Mouse (Mus musculus): Measurements from ENCODE around the gene Poll. TPM values are rescaled to one million over a fixed set of nuclear protein-coding genes. Genes with fewer than 3 reads are reported as not detected.

Poll gene
- polyA plus RNA-seq (2016; fragmentation: Nextera tagmentation; extraction: Ambion mirVana), result 18.1 and 18.2 TPM in 2 replicates

- H3K27me3 ChIP-seq, result peaks cover 15% of the 10 kb centered on the region
- peak within 1 kb of the TSS; percentile 83 for H3K4me3 ChIP-seq (replicated peaks)
- no peaks in the 10 kb centered on the region for H3K9me3 ChIP-seq
- peak within 1 kb of the TSS; percentile 57 for H3K27ac ChIP-seq
- peaks cover 15% of the 10 kb centered on the region for H3K36me3 ChIP-seq (replicated peaks)
- ATAC-seq (ENCODE audit: low FRiP score), result peak; percentile 86
- under 1% methylated on average over 35 of the region's 35 CpGs for WGBS
- peak within 1 kb of the TSS; percentile 77 for H3K9ac ChIP-seq
- peak within 1 kb of the TSS; percentile 93 for H3K4me2 ChIP-seq
- H3K4me1 ChIP-seq, result peaks cover 17% of the 10 kb centered on the region
These were observed at the start of gene Poll, which contains the start of gene Gm17018 for GRCm38 (mm10) chr19:45560153-45560890. Gene Poll (minus strand): TSS chr19:45560531. Gene Gm17018 (plus strand): TSS chr19:45560615.

- Histone ChIP-seq H3K36me3 (replicated peaks) (no peaks in the 10 kb centered on the region), H3K9me3 (no peaks in the 10 kb centered on the region), H3K27ac (no peak overlapping the region), H3K9ac (no peak overlapping the region; the same call in 1 of the 2 replicates), H3K4me2 (no peak overlapping the region), H3K4me3 (replicated peaks) (no peak overlapping the region), H3K4me1 (peaks cover 21% of the 10 kb centered on the region), H3K27me3 (peaks cover 90% of the 10 kb centered on the region)
- ATAC-seq (ENCODE audit: low FRiP score), result no peak
- WGBS, result 82% methylated on average over 13 of the region's 13 CpGs
These were observed 48.5 kb upstream of the Poll start for GRCm38 (mm10) chr19:45608648-45609339.

GRCm38 (mm10) chr19:45607479-45607878 lies 47.1 kb upstream of the Poll start:
- Histone ChIP-seq H3K36me3 (replicated peaks) (no peaks in the 10 kb centered on the region), H3K9me3 (no peaks in the 10 kb centered on the region), H3K27me3 (peaks cover 90% of the 10 kb centered on the region), H3K4me3 (replicated peaks) (no peak overlapping the region), H3K27ac (peak overlapping the region; percentile 51; the same call in 1 of the 2 replicates), H3K4me1 (peaks cover 21% of the 10 kb centered on the region), H3K9ac (no peak overlapping the region), H3K4me2 (peak overlapping the region; percentile 13; the same call in 1 of the 2 replicates)
- ATAC-seq (ENCODE audit: low FRiP score), result peak; percentile 86
- WGBS, result 6% methylated on average over 7 of the region's 7 CpGs

GRCm38 (mm10) chr19:45606701-45607100 lies 46.4 kb upstream of the Poll start:
- H3K27ac ChIP-seq, result peak overlapping the region; percentile 51; the same call in 1 of the 2 replicates
- H3K9ac ChIP-seq, result no peak overlapping the region
- H3K36me3 ChIP-seq (replicated peaks), result peaks cover 5% of the 10 kb centered on the region; the same call in 1 of the 2 replicates
- ATAC-seq (ENCODE audit: low FRiP score), result no peak
- no peak overlapping the region for H3K4me2 ChIP-seq
- H3K9me3 ChIP-seq, result no peaks in the 10 kb centered on the region
- H3K4me1 ChIP-seq, result peaks cover 21% of the 10 kb centered on the region
- WGBS, result 58% methylated on average over 4 of the region's 4 CpGs
- H3K27me3 ChIP-seq, result peaks cover 90% of the 10 kb centered on the region
- no peak overlapping the region for H3K4me3 ChIP-seq (replicated peaks)

GRCm38 (mm10) chr19:45602606-45603005 lies 42.3 kb upstream of the Poll start:
- H3K27ac ChIP-seq, result no peak overlapping the region

GRCm38 (mm10) chr19:45597106-45597505 lies 36.8 kb upstream of the Poll start:
- H3K27me3 ChIP-seq, result peaks cover 98% of the 10 kb centered on the region

More at GRCm38 (mm10) chr19:45602606-45603005, 42.3 kb upstream of the Poll start:
- Histone ChIP-seq H3K27me3 (peaks cover 94% of the 10 kb centered on the region), H3K36me3 (replicated peaks) (peaks cover 5% of the 10 kb centered on the region; the same call in 1 of the 2 replicates), H3K4me1 (peaks cover 13% of the 10 kb centered on the region), H3K4me2 (no peak overlapping the region), H3K9ac (no peak overlapping the region), H3K9me3 (no peaks in the 10 kb centered on the region), H3K4me3 (replicated peaks) (no peak overlapping the region)
- no peak for ATAC-seq (ENCODE audit: low FRiP score)
- WGBS, result 89% methylated on average over 5 of the region's 5 CpGs

GRCm38 (mm10) chr19:45596434-45596833 lies 36.1 kb upstream of the Poll start:
- Histone ChIP-seq H3K4me3 (replicated peaks) (no peak overlapping the region), H3K4me2 (no peak overlapping the region), H3K9me3 (no peaks in the 10 kb centered on the region), H3K27ac (no peak overlapping the region), H3K36me3 (replicated peaks) (no peaks in the 10 kb centered on the region), H3K27me3 (peaks cover 98% of the 10 kb centered on the region), H3K9ac (no peak overlapping the region), H3K4me1 (peaks cover 15% of the 10 kb centered on the region)
- 37% methylated on average over 6 of the region's 6 CpGs for WGBS
- ATAC-seq (ENCODE audit: low FRiP score), result peak; percentile 67

More at GRCm38 (mm10) chr19:45597106-45597505, 36.8 kb upstream of the Poll start:
- H3K27ac ChIP-seq, result no peak overlapping the region
- 66% methylated on average over 4 of the region's 4 CpGs for WGBS
- H3K4me1 ChIP-seq, result peaks cover 15% of the 10 kb centered on the region
- H3K9me3 ChIP-seq, result no peaks in the 10 kb centered on the region
- peaks cover 4% of the 10 kb centered on the region; the same call in 1 of the 2 replicates for H3K36me3 ChIP-seq (replicated peaks)
- no peak overlapping the region for H3K4me3 ChIP-seq (replicated peaks)
- H3K9ac ChIP-seq, result no peak overlapping the region
- H3K4me2 ChIP-seq, result no peak overlapping the region
- no peak for ATAC-seq (ENCODE audit: low FRiP score)

GRCm38 (mm10) chr19:45596019-45596418 lies 35.7 kb upstream of the Poll start:
- 8% methylated on average over 7 of the region's 7 CpGs for WGBS
- H3K27me3 ChIP-seq, result peaks cover 98% of the 10 kb centered on the region
- no peak overlapping the region for H3K4me3 ChIP-seq (replicated peaks)
- no peaks in the 10 kb centered on the region for H3K36me3 ChIP-seq (replicated peaks)
- peak; percentile 90 for ATAC-seq (ENCODE audit: low FRiP score)
- no peaks in the 10 kb centered on the region for H3K9me3 ChIP-seq
- no peak overlapping the region for H3K4me2 ChIP-seq
- H3K4me1 ChIP-seq, result peaks cover 15% of the 10 kb centered on the region
- H3K27ac ChIP-seq, result no peak overlapping the region
- no peak overlapping the region for H3K9ac ChIP-seq

GRCm38 (mm10) chr19:45595481-45595880 lies 35.1 kb upstream of the Poll start:
- Histone ChIP-seq H3K9me3 (no peaks in the 10 kb centered on the region), H3K9ac (no peak overlapping the region), H3K27ac (no peak overlapping the region), H3K36me3 (replicated peaks) (no peaks in the 10 kb centered on the region), H3K4me2 (no peak overlapping the region), H3K4me1 (peaks cover 15% of the 10 kb centered on the region), H3K4me3 (replicated peaks) (no peak overlapping the region), H3K27me3 (peaks cover 98% of the 10 kb centered on the region)
- WGBS, result 89% methylated on average over 6 of the region's 6 CpGs
- ATAC-seq (ENCODE audit: low FRiP score), result no peak

- Histone ChIP-seq H3K9ac (no peak overlapping the region), H3K36me3 (replicated peaks) (no peaks in the 10 kb centered on the region), H3K9me3 (no peaks in the 10 kb centered on the region), H3K4me2 (no peak overlapping the region), H3K4me3 (replicated peaks) (no peak overlapping the region), H3K4me1 (peaks cover 15% of the 10 kb centered on the region), H3K27me3 (peaks cover 94% of the 10 kb centered on the region), H3K27ac (no peak overlapping the region)
- WGBS, result 95% methylated on average over 7 of the region's 7 CpGs
- ATAC-seq (ENCODE audit: low FRiP score), result no peak
These were observed 33.7 kb upstream of the Poll start for GRCm38 (mm10) chr19:45594079-45594478.

GRCm38 (mm10) chr19:45592916-45593315 lies 32.6 kb upstream of the Poll start:
- no peaks in the 10 kb centered on the region for H3K36me3 ChIP-seq (replicated peaks)
- no peak overlapping the region for H3K27ac ChIP-seq
- 89% methylated on average over 9 of the region's 9 CpGs for WGBS
- no peak overlapping the region for H3K9ac ChIP-seq
- no peak overlapping the region for H3K4me2 ChIP-seq
- H3K27me3 ChIP-seq, result peaks cover 92% of the 10 kb centered on the region
- peaks cover 15% of the 10 kb centered on the region for H3K4me1 ChIP-seq
- no peak for ATAC-seq (ENCODE audit: low FRiP score)
- H3K4me3 ChIP-seq (replicated peaks), result no peak overlapping the region
- H3K9me3 ChIP-seq, result no peaks in the 10 kb centered on the region

- Histone ChIP-seq H3K27me3 (peaks cover 92% of the 10 kb centered on the region), H3K4me1 (peaks cover 13% of the 10 kb centered on the region), H3K27ac (no peak overlapping the region), H3K9ac (no peak overlapping the region), H3K9me3 (no peaks in the 10 kb centered on the region), H3K4me2 (no peak overlapping the region), H3K36me3 (replicated peaks) (no peaks in the 10 kb centered on the region), H3K4me3 (replicated peaks) (no peak overlapping the region)
- WGBS, result 89% methylated on average over 7 of the region's 7 CpGs
- ATAC-seq (ENCODE audit: low FRiP score), result no peak
These were observed 31.4 kb upstream of the Poll start for GRCm38 (mm10) chr19:45591704-45592103.
